Mouse (Mus musculus) CH12.LX (cell line): Measurements from ENCODE around the gene Ptprg. TPM values are rescaled to one million over a fixed set of nuclear protein-coding genes. Genes with fewer than 3 reads are reported as not detected.

Experiments
- DNase-seq: peaks from one replicate; pipeline ENCODE4 v3.0.0-alpha.2; 2013; ENCODE audit errors: extremely low read depth
- H3K27ac ChIP-seq: 2 replicates; pipeline ENCODE4 v1.5.1; 2012; ENCODE audit warnings: low read depth, mild to moderate bottlenecking, control low read depth, moderate library complexity; ENCODE audit not compliant: insufficient read depth
- H3K27me3 ChIP-seq: replicated peaks from 2 replicates; pipeline ENCODE3; 2012; ENCODE audit warnings: inconsistent platforms
- H3K36me3 ChIP-seq, 2 experiments: replicated peaks in 1 of 2; 2 replicates each; pipeline versions ENCODE3 to v1.6.1; 2012; ENCODE audit warnings: inconsistent platforms in 1 of 2, low read length in 1 of 2, mild to moderate bottlenecking in 1 of 2, mixed read lengths in 1 of 2, moderate library complexity in 1 of 2; ENCODE audit not compliant: control insufficient read depth in 1 of 2, insufficient read depth in 1 of 2
- H3K4me1 ChIP-seq, 2 experiments: 2 replicates each; pipeline ENCODE4 v1.6.1; 2012; ENCODE audit warnings: inconsistent platforms in 1 of 2, moderate library complexity in 1 of 2; ENCODE audit not compliant: insufficient read depth in 2 of 2, control insufficient read depth in 1 of 2
- H3K4me2 ChIP-seq: 2 replicates; pipeline ENCODE4 v1.6.1; 2012; ENCODE audit warnings: low read depth, mild to moderate bottlenecking, control low read depth; ENCODE audit not compliant: poor library complexity, insufficient read depth, severe bottlenecking
- H3K4me3 ChIP-seq, 3 experiments: fragments of 150-350 bp in 1 of 3; sonication (generic) in 1 of 3; replicated peaks in 1 of 3; 2 replicates each; pipeline versions ENCODE3 to v1.5.1; 2011 to 2012; ENCODE audit warnings: low read depth in 2 of 3, low read length in 2 of 3, mild to moderate bottlenecking in 2 of 3, moderate library complexity in 2 of 3, control low read depth in 1 of 3, improper control_type of control experiment in 1 of 3, inconsistent platforms in 1 of 3, mixed read lengths in 1 of 3; ENCODE audit not compliant: poor library complexity in 1 of 3
- H3K79me2 ChIP-seq: replicated peaks from 2 replicates; pipeline ENCODE4 v1.6.1; 2012; ENCODE audit warnings: mild to moderate bottlenecking, moderate library complexity; ENCODE audit not compliant: control insufficient read depth, poor library complexity, insufficient read depth, severe bottlenecking; ENCODE audit errors: extremely low read depth
- H3K9ac ChIP-seq: 2 replicates; pipeline ENCODE4 v1.6.1; 2012; ENCODE audit warnings: low read depth, mild to moderate bottlenecking, control low read depth, moderate library complexity; ENCODE audit not compliant: insufficient read depth
- H3K9me3 ChIP-seq: replicated peaks from 2 replicates; pipeline ENCODE3; 2012; ENCODE audit warnings: low read length, inconsistent platforms, mixed read lengths
- CHD2 ChIP-seq: IDR thresholded peaks from 2 replicates; pipeline ENCODE4 v1.6.1; 2011; ENCODE audit warnings: low read length, improper control_type of control experiment
- CTCF ChIP-seq, 2 experiments: IDR thresholded peaks in 1 of 2; conservative IDR thresholded peaks in 1 of 2; 2 replicates each; pipeline ENCODE4 v1.5.1; 2011 to 2012; ENCODE audit warnings: low read depth in 2 of 2, low read length in 2 of 2, improper control_type of control experiment in 1 of 2, inconsistent platforms in 1 of 2, mild to moderate bottlenecking in 1 of 2, moderate library complexity in 1 of 2
- E2F4 ChIP-seq: IDR thresholded peaks from 2 replicates; pipeline ENCODE4 v1.6.1; 2011; ENCODE audit warnings: low read depth, low read length, improper control_type of control experiment; ENCODE audit not compliant: insufficient replicate concordance
- EP300 ChIP-seq: IDR thresholded peaks from 2 replicates; pipeline ENCODE4 v1.6.1; 2011; ENCODE audit warnings: low read length, improper control_type of control experiment
- ETS1 ChIP-seq: conservative IDR thresholded peaks from 2 replicates; pipeline ENCODE4 v1.6.1; 2012; ENCODE audit warnings: low read depth, mild to moderate bottlenecking, inconsistent platforms, low read length, improper control_type of control experiment, moderate library complexity
- GABPA ChIP-seq: IDR thresholded peaks from 2 replicates; pipeline ENCODE4 v1.6.1; 2012; ENCODE audit warnings: low read depth, low read length, improper control_type of control experiment, inconsistent platforms; ENCODE audit not compliant: insufficient replicate concordance
- HCFC1 ChIP-seq: IDR thresholded peaks from 2 replicates; pipeline ENCODE4 v1.6.1; 2012; ENCODE audit warnings: low read depth, mild to moderate bottlenecking, inconsistent platforms, low read length, improper control_type of control experiment
- JUN ChIP-seq: IDR thresholded peaks from 2 replicates; pipeline ENCODE4 v1.6.1; 2011; ENCODE audit warnings: low read depth, mild to moderate bottlenecking, low read length, improper control_type of control experiment, moderate library complexity; ENCODE audit not compliant: insufficient read depth
- JUND ChIP-seq: conservative IDR thresholded peaks from 2 replicates; pipeline ENCODE4 v1.6.1; 2011; ENCODE audit warnings: low read depth, low read length, improper control_type of control experiment
- KAT2A ChIP-seq: IDR thresholded peaks from 2 replicates; pipeline ENCODE4 v1.6.1; 2012; ENCODE audit warnings: low read length, improper control_type of control experiment, inconsistent platforms; ENCODE audit not compliant: insufficient replicate concordance
- MAZ ChIP-seq: IDR thresholded peaks from 2 replicates; pipeline ENCODE4 v1.6.1; 2012; ENCODE audit warnings: low read depth, mild to moderate bottlenecking, inconsistent platforms, low read length, improper control_type of control experiment, moderate library complexity
- MEF2A ChIP-seq: IDR thresholded peaks from 2 replicates; pipeline ENCODE4 v1.6.1; 2014; ENCODE audit warnings: low read depth, mild to moderate bottlenecking, inconsistent platforms, low read length, improper control_type of control experiment, borderline replicate concordance
- MYC ChIP-seq: IDR thresholded peaks from 2 replicates; pipeline ENCODE4 v1.6.1; 2011; ENCODE audit warnings: low read depth, mild to moderate bottlenecking, improper control_type of control experiment, low read length
- NELFE ChIP-seq: IDR thresholded peaks from 2 replicates; pipeline ENCODE4 v1.6.1; 2011; ENCODE audit warnings: low read depth, low read length, improper control_type of control experiment
- PAX5 ChIP-seq: IDR thresholded peaks from 2 replicates; pipeline ENCODE4 v1.6.1; 2012; ENCODE audit warnings: low read length, inconsistent platforms, mixed read lengths
- POLR2A ChIP-seq: IDR thresholded peaks from 2 replicates; pipeline ENCODE4 v1.6.1; 2011; ENCODE audit warnings: low read depth, mild to moderate bottlenecking, improper control_type of control experiment, low read length
- POLR2AphosphoS2 ChIP-seq: IDR thresholded peaks from 2 replicates; pipeline ENCODE4 v1.6.1; 2011; ENCODE audit warnings: low read depth, low read length, improper control_type of control experiment
- SIN3A ChIP-seq: IDR thresholded peaks from 2 replicates; pipeline ENCODE4 v1.6.1; 2012; ENCODE audit warnings: low read length, improper control_type of control experiment, inconsistent platforms
- SMC3 ChIP-seq: IDR thresholded peaks from 2 replicates; pipeline ENCODE4 v1.6.1; 2011; ENCODE audit warnings: low read depth, low read length, improper control_type of control experiment
- TBP ChIP-seq: conservative IDR thresholded peaks from 2 replicates; pipeline ENCODE4 v1.6.1; 2011; ENCODE audit warnings: low read depth, low read length, improper control_type of control experiment
- UBTF ChIP-seq: IDR thresholded peaks from 2 replicates; pipeline ENCODE4 v1.6.1; 2012; ENCODE audit warnings: low read depth, mild to moderate bottlenecking, inconsistent platforms, low read length, improper control_type of control experiment, moderate library complexity
- USF1 ChIP-seq: IDR thresholded peaks from 2 replicates; pipeline ENCODE4 v1.6.1; 2014; ENCODE audit warnings: low read depth, mild to moderate bottlenecking, inconsistent platforms, low read length, improper control_type of control experiment
- ZC3H11A ChIP-seq: IDR thresholded peaks from 2 replicates; pipeline ENCODE4 v1.6.1; 2012; ENCODE audit warnings: low read depth, mild to moderate bottlenecking, inconsistent platforms, low read length, improper control_type of control experiment
- ZNF384 ChIP-seq: IDR thresholded peaks from 2 replicates; pipeline ENCODE4 v1.6.1; 2012; ENCODE audit warnings: low read depth, low read length, improper control_type of control experiment, inconsistent platforms
- dilution Hi-C: fragments of 300-500 bp; cut with MboI; formaldehyde crosslinking; loops from 2 replicates; pipeline ENCODE4 v1.14.3; 2020; ENCODE audit warnings: low sequenced_read_pairs; ENCODE audit not compliant: extremely low pct_unique_long_range_greater_than_20kb, extremely low pct_ligation_motif_present
- in situ Hi-C: fragments of 300-500 bp; cut with MboI; formaldehyde crosslinking; loops from 3 replicates; pipeline ENCODE4 v1.14.3; 2019; ENCODE audit warnings: low sequenced_read_pairs, low pct_ligation_motif_present, low pct_unique_long_range_greater_than_20kb, mixed read lengths
- polyA plus RNA-seq: library from polyadenylated mRNA; unstranded; fragments of >175 nt; gene quantifications from 2 replicates; pipeline ENCODE4 v1.2.1, GENCODE M21; 2012; ENCODE audit warnings: low read depth; ENCODE audit not compliant: insufficient read length
- total RNA-seq, 2 experiments: library from RNA; depleted of rRNA; stranded (reverse); fragments of 300-350 nt in 1 of 2; fragments of >200 nt in 1 of 2; gene quantifications; 2 replicates each; pipeline ENCODE4 v1.2.3; 2012 to 2014

The Ptprg gene
- total and polyA plus RNA-seq, 3 experiments = 0.08 TPM; not detected in 2

DNA sequence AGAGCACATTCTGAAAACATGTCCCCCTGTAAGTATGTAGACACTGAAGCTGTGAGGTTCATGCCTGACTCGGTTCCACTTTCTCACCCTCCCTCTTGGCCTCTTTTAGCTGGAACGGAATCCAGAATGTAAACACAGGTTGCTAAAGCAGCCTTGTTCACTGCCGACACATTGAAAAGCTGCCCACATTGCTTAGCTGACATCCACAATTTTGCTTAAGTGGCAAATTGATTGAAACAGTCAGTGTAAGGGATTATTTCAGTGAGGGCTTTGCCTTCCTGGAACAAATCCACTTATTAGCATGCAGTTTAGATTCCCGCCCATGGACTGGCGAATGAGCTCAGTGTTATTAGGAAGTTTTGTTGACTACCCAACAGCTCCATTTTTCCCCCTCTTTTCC lies 532.8 kb downstream of the Ptprg start:
- Histone ChIP-seq H3K4me2 (no peak overlapping the region), H3K27ac (no peak overlapping the region), H3K79me2 (no peaks in the 10 kb centered on the region), H3K27me3 (no peaks in the 10 kb centered on the region), H3K9ac (no peak overlapping the region), H3K4me3 (no peak overlapping the region), H3K9me3 (no peaks in the 10 kb centered on the region), H3K4me1 (no peaks in the 10 kb centered on the region), H3K36me3 (no peaks in the 10 kb centered on the region)
- dilution Hi-C loops = no loop called here
- in situ Hi-C loops = no loop called here
- DNase-seq = no peak
- no peak for TF ChIP-seq ETS1
- no peak for TF ChIP-seq E2F4
- TF ChIP-seq SMC3 = no peak
- no peak for TF ChIP-seq MEF2A
- no peak for TF ChIP-seq ZC3H11A
- no peak for TF ChIP-seq EP300
- no peak for TF ChIP-seq KAT2A
- TF ChIP-seq, all 38 proteins: peak for 0

DNA sequence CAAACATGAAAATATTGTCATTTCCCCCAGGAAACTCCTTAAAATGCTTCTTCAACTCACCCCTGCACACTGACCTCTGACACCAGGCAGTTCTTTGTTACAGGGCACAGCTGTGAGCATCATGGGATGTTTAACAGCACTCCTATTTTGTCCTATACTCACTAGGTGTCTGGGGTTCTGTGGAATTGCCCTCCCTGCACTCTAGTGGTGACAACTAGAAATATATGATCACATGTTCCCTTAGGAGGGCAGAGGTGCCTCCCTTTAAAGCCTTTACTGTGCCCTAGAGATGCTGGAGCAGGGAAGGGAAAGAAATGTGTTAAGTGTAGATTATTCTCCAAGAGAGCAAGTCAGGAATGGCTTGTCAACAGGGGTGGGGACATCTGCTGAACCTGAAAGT lies 536.6 kb downstream of the Ptprg start:
- no peak overlapping the region for H3K9ac ChIP-seq
- in situ Hi-C loops (no loop called here), dilution Hi-C loops (no loop called here)
- no peaks in the 10 kb centered on the region for H3K9me3 ChIP-seq
- H3K27me3 ChIP-seq = no peaks in the 10 kb centered on the region
- TF ChIP-seq SMC3 (no peak), MAZ (no peak), ZNF384 (no peak), POLR2AphosphoS2 (no peak), JUN (no peak), JUND (no peak), CTCF (conservative IDR thresholded peaks at IDR 0.05 in 1 of 2, IDR thresholded peaks at IDR 0.05 in 1 of 2; ENCODE audit: low read depth in 2 of 2, low read length in 2 of 2) (no peak), NELFE (no peak), GABPA (no peak), CHD2 (no peak), MYC (no peak), UBTF (no peak), TBP (no peak), E2F4 (no peak), SIN3A (no peak), MEF2A (no peak), USF1 (no peak), POLR2A (no peak), PAX5 (no peak), HCFC1 (no peak)
- no peaks in the 10 kb centered on the region for H3K4me1 ChIP-seq
- no peak overlapping the region for H3K4me3 ChIP-seq
- no peak overlapping the region for H3K4me2 ChIP-seq
- no peaks in the 10 kb centered on the region for H3K79me2 ChIP-seq
- no peaks in the 10 kb centered on the region for H3K36me3 ChIP-seq
- no peak overlapping the region for H3K27ac ChIP-seq
- no peak for DNase-seq
